Mouse (Mus musculus) hindlimb bud, embryonic 11.5 days (tissue): Measurements from ENCODE around the gene Amdhd2.

ENCODE experiments used
- DNase-seq: peaks from one replicate; pipeline ENCODE4 v3.0.0-alpha.2; 2012; ENCODE audit warnings: low read depth, low spot score; ENCODE audit errors: extremely low spot score

Gene Amdhd2

GRCm38 (mm10) chr17:24163176-24163962, at the start of gene Amdhd2:
TSS of gene Amdhd2 (minus strand) at chr17:24163766.
- peak; percentile 90 for DNase-seq

DNA sequence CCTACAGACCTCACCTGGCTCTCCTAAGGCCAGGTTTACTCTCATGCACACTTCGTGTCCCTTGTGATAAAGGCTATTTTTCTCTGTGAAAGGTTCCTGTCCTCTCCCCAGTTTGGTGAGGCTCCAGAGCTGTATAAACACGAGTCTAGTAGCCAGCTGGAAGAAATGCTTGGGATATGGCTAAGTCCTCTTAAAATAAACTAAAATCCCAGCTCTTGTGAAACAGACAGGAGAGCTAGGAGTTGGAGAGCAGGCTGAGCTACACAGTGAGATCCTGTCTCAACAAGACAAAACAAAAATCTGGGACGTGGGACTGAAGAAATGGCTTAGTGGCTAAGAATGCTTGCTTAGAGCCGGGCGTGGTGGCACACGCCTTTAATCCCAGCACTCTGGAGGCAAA, 49.6 kb upstream of the Amdhd2 start:
- no peak for DNase-seq

DNA sequence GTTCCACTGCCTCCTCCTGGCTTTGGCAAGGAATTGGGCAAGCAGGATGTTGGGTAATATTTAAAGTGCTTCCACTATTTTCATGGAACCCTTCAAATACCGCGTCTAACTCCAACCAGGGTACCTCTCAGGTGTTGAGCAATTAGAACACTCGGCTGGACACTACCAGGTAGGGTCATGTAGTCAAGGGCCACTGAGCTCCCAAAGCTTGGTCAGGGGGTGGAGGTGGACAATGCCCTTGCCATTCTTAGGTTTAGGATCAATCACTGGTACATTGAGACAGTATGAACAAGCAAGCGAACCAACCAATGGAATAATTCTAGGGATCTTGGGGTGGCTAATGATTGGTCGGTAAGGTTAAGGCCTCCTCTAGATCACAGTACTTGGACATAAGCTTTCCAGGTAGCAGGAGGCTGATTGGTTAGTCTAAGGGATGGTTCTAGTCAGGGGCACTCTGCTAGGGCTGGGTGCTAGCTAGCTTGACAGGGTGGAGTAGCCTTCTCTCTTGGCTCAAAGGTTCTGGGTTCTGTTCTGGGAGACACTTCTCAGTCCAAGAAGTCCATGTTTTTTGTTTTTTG, 49.0 kb upstream of the Amdhd2 start:
- no peak for DNase-seq

DNA sequence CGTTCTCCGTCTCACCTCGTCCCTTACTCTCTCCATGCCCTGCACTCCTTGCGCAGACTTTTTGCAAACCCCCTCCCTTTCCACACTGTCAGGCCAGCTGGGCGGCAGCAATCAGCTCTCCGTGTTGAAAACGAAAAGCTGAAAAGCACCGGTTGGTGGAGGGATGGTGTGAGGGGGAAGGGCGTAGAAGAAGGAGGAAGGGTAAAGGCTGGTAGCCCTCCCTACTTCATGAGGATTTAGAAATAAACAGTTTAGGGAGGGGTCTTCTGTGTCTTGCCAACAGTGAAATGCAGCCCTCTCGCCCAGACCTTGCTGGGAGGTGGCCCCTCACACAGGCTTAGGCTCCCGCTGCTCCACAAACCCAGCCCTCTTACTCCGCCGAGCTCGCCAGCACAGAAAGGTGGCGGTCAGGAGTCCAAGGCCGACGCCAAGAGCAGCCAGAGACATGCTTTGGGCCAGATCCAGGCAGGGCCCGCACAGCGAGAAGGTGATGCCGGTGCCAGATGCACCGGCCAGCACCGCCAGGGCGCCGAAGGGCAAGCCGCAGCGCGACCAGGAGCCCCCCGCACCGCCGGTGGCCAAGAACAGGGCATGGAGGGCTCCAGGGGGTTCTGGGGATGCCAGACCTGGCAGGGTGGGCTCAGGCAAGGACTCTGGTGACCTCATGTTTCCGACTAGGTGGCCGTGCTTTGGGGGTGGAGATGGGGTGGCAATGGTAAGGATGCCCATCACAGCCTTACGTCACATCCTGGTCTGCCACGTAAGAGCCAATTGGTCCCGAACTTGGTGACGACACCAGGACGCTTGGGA, 48.3 kb upstream of the Amdhd2 start:
- DNase-seq, result no peak

DNA sequence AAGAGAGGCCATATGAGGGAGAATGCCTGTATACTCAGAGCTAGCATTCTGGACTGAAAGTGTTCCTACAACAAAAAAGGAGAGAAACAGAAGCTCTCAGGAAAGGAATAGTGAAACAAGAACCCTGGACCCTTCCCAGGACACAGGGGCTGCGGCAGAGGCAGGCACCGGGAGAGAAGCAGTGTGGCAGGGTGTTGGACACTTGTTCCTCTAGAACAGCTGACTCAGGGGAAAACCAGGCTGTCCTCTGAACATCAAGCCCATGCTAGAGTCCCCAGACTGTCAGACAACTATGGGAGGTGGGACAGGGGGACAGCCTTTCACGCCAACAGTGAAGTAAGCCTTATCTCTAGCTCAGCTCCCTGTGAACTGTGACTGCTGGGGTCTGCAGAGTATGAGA, 47.0 kb upstream of the Amdhd2 start:
- no peak for DNase-seq

DNA sequence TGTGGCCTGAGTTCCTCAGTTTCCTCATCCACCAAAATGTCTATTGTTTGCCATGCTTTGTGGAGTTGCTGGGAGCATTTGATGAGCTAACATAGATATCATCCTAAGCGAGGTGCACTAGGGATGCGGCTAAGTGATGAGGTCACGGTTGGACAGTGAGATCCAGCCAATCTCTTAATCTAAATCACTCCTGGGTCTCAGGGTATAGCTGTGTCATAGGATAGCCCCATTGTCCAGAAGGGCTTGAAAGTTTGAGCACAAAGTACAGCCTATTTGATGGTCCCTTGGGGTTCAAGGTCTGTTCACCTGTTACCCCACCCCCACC, 46.3 kb upstream of the Amdhd2 start:
- no peak for DNase-seq

DNA sequence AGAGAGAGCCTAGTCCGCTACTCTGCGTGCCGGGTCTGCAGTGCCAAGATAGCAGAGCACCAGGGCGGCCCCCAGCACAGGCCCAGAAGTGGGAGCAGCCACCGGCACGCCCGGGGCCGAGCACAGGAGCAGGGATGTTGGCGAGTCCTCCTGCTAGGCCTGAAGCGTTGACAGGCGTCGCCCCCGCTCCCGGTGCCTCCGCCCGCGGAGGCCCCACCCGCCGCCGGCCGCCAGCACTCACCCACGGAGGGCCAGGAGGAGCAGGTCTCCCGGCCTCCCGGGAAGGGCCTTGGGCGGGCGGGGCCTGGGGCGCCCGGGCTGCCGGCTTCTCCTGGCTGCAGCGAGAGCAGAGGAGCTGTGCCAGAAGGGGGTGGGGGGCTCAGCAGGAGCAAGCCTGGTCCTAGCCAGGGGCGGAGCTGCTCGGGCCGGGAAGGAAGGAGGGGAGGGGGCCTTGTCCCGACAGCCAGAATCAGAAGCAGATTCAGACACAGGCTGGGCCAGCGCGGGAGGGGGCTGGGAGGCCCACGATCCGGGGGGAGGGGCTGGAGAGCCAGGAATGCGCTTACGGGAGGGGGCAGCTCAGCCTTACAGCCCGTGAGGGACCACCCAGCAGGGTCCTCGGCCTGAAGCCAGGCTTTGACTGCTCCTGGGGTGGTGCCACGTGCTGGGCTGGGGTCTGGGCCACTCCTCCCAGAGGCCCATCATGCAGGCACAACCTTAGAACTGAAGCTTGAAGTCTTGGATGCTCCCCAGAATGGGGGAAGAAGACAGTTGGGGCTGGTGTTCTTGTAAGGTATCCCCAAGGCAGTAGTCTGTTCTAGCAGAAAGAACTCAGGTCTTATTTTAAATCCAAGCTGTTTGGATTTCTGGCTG, 45.7 kb upstream of the Amdhd2 start, which contains the start of gene Ntn3:
Ntn3 (minus strand) TSS at position 489 of the 873 bp plus-strand sequence.
- no peak for DNase-seq

- no peak for DNase-seq
These were observed 45.1 kb upstream of the Amdhd2 start for GRCm38 (mm10) chr17:24208641-24209042.

- no peak for DNase-seq
These were observed 44.4 kb upstream of the Amdhd2 start for GRCm38 (mm10) chr17:24207768-24208640.

DNA sequence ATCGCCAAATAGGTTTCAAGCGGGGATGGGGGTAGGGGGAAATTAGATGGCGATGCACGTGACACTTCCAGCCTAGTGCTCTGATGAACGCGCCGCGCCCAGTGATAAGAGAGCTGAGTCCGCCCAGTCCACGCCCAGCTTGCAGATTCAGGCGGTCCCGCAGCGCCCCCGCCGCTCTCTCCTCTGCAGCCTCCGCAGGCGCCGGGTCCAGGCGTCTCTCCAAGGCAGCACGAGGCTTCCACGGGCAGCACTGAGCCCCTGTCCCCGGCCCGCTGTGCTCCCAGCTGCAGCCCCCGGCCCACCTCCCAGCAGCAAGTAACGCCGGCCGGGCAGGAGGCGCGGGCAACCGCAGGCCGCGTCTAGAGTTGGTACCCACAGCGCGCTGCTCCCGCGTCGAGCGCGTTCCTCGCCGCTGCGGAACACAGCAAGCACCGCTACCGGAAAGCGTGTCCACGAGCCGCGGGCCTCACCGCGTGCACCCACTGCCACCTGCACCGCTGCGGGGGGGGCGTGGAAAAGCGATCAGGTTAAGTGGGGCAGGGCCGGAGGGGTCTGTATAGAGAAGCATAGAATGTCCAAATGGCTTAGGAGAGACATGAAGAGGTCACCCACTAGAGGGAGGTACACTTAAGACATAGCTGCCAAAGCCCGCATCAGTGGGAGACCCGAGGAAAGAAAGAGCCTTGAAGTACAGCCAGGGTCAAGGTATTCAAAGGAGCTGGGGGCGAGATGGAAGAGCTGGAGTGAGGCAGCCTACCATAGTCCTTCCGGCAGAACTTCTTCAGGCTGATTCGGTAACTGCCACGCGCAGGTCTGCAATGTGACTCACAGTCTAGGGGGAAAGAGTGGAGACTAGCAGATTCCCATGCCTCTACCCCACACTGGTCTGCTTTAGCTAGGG, 43.1 kb upstream of the Amdhd2 start:
- DNase-seq, result no peak

DNA sequence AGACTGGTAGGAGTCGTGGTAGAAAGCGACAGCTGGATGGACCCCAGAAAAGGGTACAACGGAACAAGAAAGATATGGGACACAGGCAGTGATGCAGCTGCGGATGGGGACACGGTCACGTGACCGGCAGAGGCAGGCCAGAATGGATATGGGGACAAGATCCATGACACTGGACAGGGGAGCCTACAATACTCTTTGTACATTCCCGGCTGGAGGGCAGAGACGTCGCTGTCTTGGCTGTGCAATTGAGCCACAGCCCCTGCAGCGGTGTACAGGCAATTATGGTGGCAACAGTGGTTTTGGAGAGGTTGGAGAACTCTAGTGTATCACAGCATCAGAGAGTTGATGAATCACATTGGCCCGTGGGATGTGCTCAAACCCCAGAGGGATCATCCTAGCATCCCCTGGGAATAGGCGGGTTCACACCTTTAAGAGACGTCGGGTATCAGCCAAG, 42.4 kb upstream of the Amdhd2 start:
- DNase-seq, result no peak

GRCm38 (mm10) chr17:24205284-24205888, 41.8 kb upstream of the Amdhd2 start, which contains the start of gene Tbc1d24:
TSS of gene Tbc1d24 (minus strand) at chr17:24205562.
- no peak for DNase-seq

DNA sequence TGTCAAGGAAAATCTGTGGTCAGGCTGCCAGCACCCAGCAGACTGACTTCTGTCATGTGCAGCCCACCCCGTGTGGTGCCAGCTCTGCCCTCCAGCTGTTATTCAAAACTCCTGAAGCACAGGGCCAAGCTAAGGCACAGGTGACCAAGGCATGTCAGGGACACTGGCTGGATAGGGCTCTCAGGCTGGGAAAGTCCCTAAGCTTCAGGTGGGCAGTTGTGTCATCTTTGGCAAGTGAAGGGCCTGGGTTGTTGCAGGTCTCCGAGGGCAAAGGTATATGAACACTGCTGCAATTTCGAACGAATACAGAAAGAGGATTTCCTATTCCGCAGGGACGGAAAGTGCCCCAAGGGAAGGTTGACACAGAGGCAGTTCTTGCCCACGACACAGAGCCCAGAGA, 41.3 kb upstream of the Amdhd2 start:
- no peak for DNase-seq

GRCm38 (mm10) chr17:24203611-24204534, 40.3 kb upstream of the Amdhd2 start:
- DNase-seq, result no peak

DNA sequence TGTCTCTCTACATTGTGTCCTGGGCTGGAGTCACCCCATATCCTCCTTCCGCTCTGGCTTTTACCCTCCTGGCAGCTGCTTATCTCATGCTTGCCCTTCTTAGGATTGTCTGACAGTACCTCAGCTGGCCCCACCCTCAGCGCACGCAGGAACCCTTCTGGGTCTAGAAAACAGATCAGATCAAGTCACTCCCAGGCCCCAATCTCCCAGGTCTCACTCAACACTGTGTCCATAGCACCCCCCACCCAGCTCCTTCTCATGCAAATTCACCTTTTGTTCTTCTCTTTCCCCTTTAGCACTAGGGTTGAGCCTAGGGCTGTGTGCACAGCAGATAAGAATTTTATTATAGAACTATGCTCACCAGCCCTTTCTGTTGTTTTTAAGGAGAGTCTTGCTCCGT, 39.5 kb upstream of the Amdhd2 start:
- no peak for DNase-seq

DNA sequence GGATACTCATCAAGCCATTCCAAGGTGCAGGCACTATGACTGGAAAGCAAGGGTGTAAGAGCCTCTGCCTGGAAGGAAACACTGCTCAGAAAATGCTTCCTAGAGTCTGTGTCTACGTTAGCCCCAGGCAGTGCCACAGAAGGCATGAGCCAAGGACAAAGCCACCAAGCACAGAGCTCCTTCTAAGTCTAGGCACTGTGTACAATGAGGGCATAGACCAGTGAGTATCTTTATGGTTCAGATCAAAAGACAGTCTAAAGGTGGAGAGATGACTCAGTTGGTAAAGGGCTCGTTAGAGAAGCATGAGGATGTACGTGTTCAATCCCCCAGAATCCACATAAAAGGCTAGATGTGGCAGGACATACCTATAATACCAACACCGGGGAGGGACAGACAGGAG, 37.5 kb upstream of the Amdhd2 start:
- no peak for DNase-seq

GRCm38 (mm10) chr17:24199741-24200140, 36.2 kb upstream of the Amdhd2 start:
- DNase-seq, result no peak
